Mouse (Mus musculus) thymus, adult 2 months (tissue): ENCODE results near the gene Cavin1.

Experiments used
- CTCF ChIP-seq: fragments of 200-500 bp; IDR thresholded peaks from 2 replicates; pipeline ENCODE4 v1.5.1; 2012; ENCODE audit warnings: mild to moderate bottlenecking, control low read depth, low read length, moderate library complexity, borderline replicate concordance; ENCODE audit not compliant: control insufficient read depth, poor library complexity, insufficient read depth; ENCODE audit errors: extremely low read depth
- POLR2A ChIP-seq: fragments of 200-500 bp; IDR thresholded peaks from 2 replicates; pipeline ENCODE4 v1.6.1; 2012; ENCODE audit warnings: mild to moderate bottlenecking, low read length, control low read depth, moderate library complexity; ENCODE audit not compliant: control insufficient read depth, poor library complexity, insufficient read depth; ENCODE audit errors: extremely low read depth

DNA sequence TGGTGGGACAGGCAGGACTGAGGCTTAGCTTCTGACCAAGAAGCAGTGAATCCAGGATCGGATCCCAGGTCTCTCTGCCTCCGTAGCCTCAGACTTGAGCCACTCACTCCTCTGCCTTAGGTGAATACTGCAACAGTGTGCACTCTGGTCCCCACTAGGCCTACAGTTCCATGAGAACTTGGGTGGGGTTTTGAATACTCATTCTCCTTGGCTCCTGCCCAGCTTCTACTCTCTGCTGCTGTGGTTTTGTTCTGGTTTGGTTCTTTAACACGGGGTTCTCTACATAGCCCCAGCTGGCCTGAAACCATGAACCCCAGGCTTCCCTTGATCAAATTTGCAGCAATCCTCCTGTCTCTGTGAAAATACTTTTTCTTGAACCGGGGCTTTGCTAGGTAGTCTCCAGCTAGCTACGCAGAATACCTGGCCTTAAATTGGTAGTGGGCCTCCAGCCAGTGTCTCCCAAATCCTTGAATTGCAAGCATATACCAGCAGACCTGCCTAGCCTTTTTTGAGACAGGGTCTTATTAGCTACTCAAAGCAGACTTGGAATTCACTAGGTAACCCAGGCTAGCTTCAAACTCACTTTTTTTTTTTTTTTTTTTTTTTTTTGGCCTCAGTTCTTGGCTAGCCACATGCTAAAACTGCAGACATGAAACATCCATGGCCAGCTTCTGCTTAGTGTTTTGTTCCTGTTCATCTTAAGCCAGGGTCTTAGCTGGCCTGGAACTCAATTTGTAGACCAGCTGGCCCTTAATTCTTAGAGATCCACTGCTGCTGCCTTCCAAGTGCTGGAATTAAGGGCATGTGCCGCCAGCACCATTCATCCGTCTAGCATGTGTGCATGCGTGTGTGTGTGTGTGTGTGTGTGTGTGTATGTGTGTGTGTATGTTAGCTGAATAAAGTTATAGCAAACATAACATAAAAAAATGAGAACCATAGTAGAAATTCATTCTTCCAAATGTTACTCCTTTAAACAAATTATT lies 35.0 kb downstream of the Cavin1 start:
- TF ChIP-seq POLR2A (no peak), CTCF (no peak)
